Mouse (Mus musculus): ENCODE data around the gene Tango2.

The Tango2 gene

DNA sequence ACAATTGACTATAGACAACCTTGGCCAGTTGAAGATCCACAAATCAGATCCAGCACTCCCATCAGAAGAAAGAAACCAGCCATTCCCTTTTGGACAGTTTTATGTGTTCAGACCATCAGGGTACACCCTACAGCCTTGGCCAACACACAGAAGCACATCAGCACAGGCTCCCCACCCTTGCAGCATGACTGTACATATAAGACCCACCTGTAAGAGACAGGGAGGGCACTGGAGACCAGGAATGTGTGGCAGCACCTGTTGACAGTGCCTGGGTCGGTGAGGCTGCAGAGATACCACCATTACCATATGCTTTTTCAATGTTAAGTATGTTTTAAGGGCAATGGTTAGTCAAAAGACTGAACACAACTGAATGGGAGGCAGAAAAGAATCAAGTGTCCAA lies 94.0 kb downstream of the Tango2 start:
- no peak for DNase-seq (ENCODE audit: low read depth, low spot score)

DNA sequence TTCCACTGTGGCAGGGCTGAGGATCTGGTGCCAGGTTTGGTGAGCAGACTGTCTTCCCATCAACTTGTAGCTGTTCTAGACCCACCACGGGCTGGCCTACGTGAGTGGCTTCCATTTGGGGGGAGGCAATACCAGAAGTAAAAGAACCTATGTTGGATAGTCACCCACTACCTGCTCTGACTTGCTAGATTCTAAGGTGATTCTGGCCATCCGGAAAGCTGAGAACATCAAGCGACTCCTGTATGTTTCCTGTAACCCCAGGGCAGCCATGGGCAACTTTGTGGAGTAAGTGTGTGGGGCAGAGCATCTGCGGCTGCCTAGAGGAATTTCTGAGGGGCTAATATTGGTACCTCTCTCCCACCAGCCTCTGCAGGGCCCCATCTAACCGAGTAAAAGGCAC lies 95.2 kb downstream of the Tango2 start:
- no peak for DNase-seq (ENCODE audit: low read depth, low spot score)

DNA sequence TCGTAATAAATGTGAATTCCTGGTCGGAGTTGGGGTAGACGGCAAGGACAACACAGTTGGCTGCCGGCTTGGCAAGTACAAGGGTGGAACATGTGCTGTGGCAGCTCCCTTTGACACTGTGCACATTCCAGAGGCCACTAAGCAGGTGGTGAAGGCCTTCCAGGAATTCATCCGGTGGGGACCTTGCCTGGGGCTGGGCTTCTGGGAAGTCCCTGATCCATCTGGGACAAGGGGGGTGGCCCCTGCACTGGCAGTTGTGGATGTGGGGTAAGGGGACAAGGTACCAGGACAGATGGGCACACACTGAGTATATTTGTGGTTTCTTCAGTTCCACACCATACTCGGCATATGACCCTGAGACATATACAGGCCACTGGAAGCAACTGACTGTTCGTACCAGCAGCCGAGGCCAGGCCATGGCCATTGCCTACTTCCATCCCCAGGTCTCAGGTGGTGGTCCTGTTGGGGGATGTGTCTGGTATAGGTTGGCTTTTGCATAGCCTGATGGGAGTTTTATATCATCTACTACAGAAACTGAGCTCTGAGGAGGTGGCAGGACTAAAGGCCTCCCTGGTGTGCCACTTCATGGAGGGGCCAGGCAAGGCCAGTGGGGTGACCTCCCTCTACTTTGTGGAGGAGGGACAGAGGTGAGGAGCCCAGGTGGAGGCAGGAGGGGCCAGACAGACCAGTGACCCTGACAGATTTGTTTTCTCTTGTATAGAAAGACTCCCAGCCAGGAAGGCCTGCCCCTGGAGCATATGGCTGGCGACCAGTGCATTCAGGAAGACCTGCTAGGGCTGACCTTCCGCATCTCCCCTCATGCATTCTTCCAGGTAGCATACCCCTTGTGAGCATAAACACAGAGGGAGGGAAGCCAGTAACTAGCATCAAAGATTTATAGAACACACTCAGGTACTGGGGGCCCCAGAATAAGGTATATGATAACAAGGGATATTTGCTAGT lies 96.8 kb downstream of the Tango2 start:
- no peak for DNase-seq (ENCODE audit: low read depth, low spot score)

Data from CD4-positive helper T cell, adult 2 months (primary cell).